Mouse (Mus musculus) heart, embryonic 11.5 days (tissue): ENCODE measurements around the gene Nxpe5. TPM values are rescaled to one million over a fixed set of nuclear protein-coding genes. Genes with fewer than 3 reads are reported as not detected.
A peak's percentile ranks its signal among the peaks of the same experiment; 100 is the strongest.

Source experiments
- ATAC-seq: fragments of 200-750 bp; cut with Nextera tagmentation; replicated peaks from 2 replicates; pipeline ENCODE4 v1.8.0; 2017; ENCODE audit warnings: moderate library complexity; ENCODE audit not compliant: insufficient number of reproducible peaks, low FRiP score, low TSS enrichment
- H3K27ac ChIP-seq: fragments of 300-500 bp; sonication (generic); 2 replicates; pipeline ENCODE4 v1.5.1; 2014; ENCODE audit warnings: mild to moderate bottlenecking, low read depth, low read length
- H3K27me3 ChIP-seq: fragments of 300-500 bp; sonication (generic); 2 replicates; pipeline ENCODE4 v1.6.1; 2014; ENCODE audit warnings: mild to moderate bottlenecking, low read length, mixed read lengths; ENCODE audit not compliant: control insufficient read depth, insufficient read depth
- H3K36me3 ChIP-seq: fragments of 300-500 bp; sonication (generic); 2 replicates; pipeline ENCODE4 v1.6.1; 2014; ENCODE audit warnings: mild to moderate bottlenecking, low read length, moderate library complexity, mixed read lengths; ENCODE audit not compliant: control insufficient read depth, insufficient read depth
- H3K4me1 ChIP-seq: fragments of 300-500 bp; sonication (generic); 2 replicates; pipeline ENCODE4 v1.6.1; 2014; ENCODE audit warnings: low read length; ENCODE audit not compliant: control insufficient read depth, insufficient read depth
- H3K4me2 ChIP-seq: fragments of 300-500 bp; sonication (generic); 2 replicates; pipeline ENCODE4 v1.6.1; 2014; ENCODE audit warnings: mild to moderate bottlenecking, moderate library complexity
- H3K4me3 ChIP-seq: fragments of 300-500 bp; sonication (generic); 2 replicates; pipeline ENCODE4 v1.5.1; 2014; ENCODE audit warnings: low read depth, low read length
- H3K9ac ChIP-seq: fragments of 300-500 bp; sonication (generic); 2 replicates; pipeline ENCODE4 v1.6.1; 2014; ENCODE audit warnings: mild to moderate bottlenecking, low read depth, low read length, moderate library complexity
- H3K9me3 ChIP-seq: fragments of 300-500 bp; sonication (generic); replicated peaks from 2 replicates; pipeline ENCODE4 v1.6.1; 2016; ENCODE audit warnings: low read length; ENCODE audit not compliant: control insufficient read depth
- WGBS: fragments of 180-500 bp; shearing (Covaris S2); extraction: QIAGEN DNeasy Blood & Tissue Kit; methylation state at CpG from one replicate; pipeline ENCODE4 v1.1.7; 2014; ENCODE audit not compliant: insufficient replicate concordance; 5-methylcytosine and 5-hydroxymethylcytosine counted together
- polyA plus RNA-seq: library from polyadenylated mRNA; unstranded; fragments of >200 nt; fragmentation: Nextera tagmentation; extraction: Ambion mirVana; gene quantifications from 2 replicates; pipeline ENCODE4 v1.2.1, GENCODE M21; 2014

The Nxpe5 gene
- polyA plus RNA-seq, 1 experiment from 2014 or later, result not detected

GRCm38 (mm10) chr5:138262582-138263240, 37.0 kb downstream of the Nxpe5 start:
- H3K4me1 ChIP-seq, result peaks cover 44% of the 10 kb centered on the region
- 57% methylated on average over 18 of the region's 18 CpGs for WGBS
- peak overlapping the region; percentile 90 for H3K4me2 ChIP-seq
- H3K9me3 ChIP-seq, result no peaks in the 10 kb centered on the region
- no peak for ATAC-seq
- H3K9ac ChIP-seq, result peak overlapping the region; percentile 83
- H3K27ac ChIP-seq, result no peak overlapping the region
- no peaks in the 10 kb centered on the region for H3K27me3 ChIP-seq
- peaks cover 12% of the 10 kb centered on the region for H3K36me3 ChIP-seq
- peak overlapping the region; percentile 84 for H3K4me3 ChIP-seq

- Histone ChIP-seq H3K4me3 (peak within 1 kb of the TSS; percentile 84), H3K4me2 (peak within 1 kb of the TSS; percentile 90), H3K9ac (peak within 1 kb of the TSS; percentile 83), H3K36me3 (peaks cover 12% of the 10 kb centered on the region), H3K27ac (peak within 1 kb of the TSS; percentile 52), H3K4me1 (peaks cover 38% of the 10 kb centered on the region), H3K9me3 (no peaks in the 10 kb centered on the region), H3K27me3 (no peaks in the 10 kb centered on the region)
- peak; percentile 77 for ATAC-seq
- WGBS, result under 1% methylated on average over 56 of the region's 71 CpGs
Measured at GRCm38 (mm10) chr5:138263260-138264206, 37.8 kb downstream of the Nxpe5 start, which contains the start of gene BC037034. TSS of gene BC037034 (minus strand) at chr5:138264033.

DNA sequence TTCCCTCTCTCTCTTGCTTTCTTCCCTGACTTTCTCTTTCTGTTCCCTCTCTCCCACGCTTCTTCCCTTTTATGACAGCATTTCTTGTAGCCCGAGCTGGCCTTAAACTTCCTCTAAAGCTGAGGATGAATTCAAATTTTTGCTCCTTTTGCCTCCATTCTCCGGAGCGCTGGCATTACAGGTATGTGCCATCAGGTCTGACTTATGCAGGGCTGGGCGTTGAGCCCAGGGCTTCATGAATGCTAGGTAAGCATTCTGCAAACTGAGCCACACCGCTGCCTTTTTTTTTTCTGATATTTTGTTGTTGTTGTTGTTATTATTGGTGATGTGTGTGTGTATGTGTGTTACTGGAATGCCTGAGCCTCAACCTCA, 38.5 kb downstream of the Nxpe5 start:
- Histone ChIP-seq H3K36me3 (peaks cover 12% of the 10 kb centered on the region), H3K27ac (peak overlapping the region; percentile 52; the same call in 1 of the 2 replicates), H3K4me2 (peak overlapping the region; percentile 90), H3K9ac (peak overlapping the region; percentile 83), H3K4me1 (peaks cover 34% of the 10 kb centered on the region), H3K27me3 (no peaks in the 10 kb centered on the region), H3K9me3 (no peaks in the 10 kb centered on the region), H3K4me3 (peak overlapping the region; percentile 84)
- ATAC-seq, result no peak
- 14% methylated on average over 6 of the region's 6 CpGs for WGBS

DNA sequence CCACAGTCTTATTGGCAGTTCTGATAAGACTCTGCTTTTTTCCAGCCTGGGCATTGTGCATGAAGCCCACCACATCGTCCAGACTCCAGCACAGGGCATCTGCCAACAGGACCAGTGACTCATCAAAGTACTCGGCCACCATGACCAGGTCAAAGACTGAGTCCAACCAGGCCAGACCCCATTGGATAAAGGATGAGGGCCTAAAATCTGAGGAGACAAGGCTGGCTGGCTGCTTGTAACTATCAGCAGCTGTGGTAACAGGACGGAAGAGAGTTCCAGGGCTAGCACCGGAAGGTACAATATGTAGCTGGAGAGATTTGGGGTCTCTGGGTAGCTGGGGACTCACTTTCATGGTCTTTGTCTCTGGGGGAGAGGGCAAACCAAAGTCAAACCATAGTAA, 40.0 kb downstream of the Nxpe5 start:
- no peak for ATAC-seq
- no peaks in the 10 kb centered on the region for H3K9me3 ChIP-seq
- no peak overlapping the region for H3K9ac ChIP-seq
- no peak overlapping the region; the same call in 1 of the 2 replicates for H3K4me2 ChIP-seq
- peaks cover 21% of the 10 kb centered on the region for H3K4me1 ChIP-seq
- WGBS, result 95% methylated on average over 4 of the region's 4 CpGs
- no peak overlapping the region for H3K4me3 ChIP-seq
- H3K36me3 ChIP-seq, result peaks cover 7% of the 10 kb centered on the region
- H3K27me3 ChIP-seq, result no peaks in the 10 kb centered on the region
- no peak overlapping the region for H3K27ac ChIP-seq

DNA sequence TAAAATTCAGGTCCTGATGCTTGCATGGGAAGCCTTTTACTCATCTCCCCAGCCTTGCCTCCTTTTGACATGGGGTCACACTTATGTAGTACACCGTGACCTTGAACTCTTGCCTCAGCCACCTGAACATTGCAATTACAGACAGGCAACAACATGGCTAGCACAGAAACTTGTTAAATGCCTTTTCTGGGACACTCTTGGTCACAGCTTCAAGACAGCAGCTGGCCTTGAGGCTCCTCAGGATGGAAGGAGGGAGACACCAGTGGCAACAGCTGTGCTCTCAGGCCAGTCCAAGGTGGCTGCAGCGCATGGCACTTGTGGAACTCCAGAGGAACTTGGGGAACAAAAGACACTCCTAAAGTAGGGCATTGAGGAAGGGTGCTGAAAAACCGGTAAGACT, 41.4 kb downstream of the Nxpe5 start:
- WGBS, result 80% methylated on average over 3 of the region's 3 CpGs
- no peaks in the 10 kb centered on the region for H3K36me3 ChIP-seq
- 0 out of 2 replicates have a peak, but pooled peaks cover 2% of the 10 kb centered on the region for H3K27me3 ChIP-seq
- no peaks in the 10 kb centered on the region for H3K9me3 ChIP-seq
- no peak for ATAC-seq
- no peak overlapping the region for H3K4me2 ChIP-seq
- H3K4me1 ChIP-seq, result peaks cover 16% of the 10 kb centered on the region
- H3K4me3 ChIP-seq, result no peak overlapping the region
- no peak overlapping the region for H3K9ac ChIP-seq
- H3K27ac ChIP-seq, result no peak overlapping the region

DNA sequence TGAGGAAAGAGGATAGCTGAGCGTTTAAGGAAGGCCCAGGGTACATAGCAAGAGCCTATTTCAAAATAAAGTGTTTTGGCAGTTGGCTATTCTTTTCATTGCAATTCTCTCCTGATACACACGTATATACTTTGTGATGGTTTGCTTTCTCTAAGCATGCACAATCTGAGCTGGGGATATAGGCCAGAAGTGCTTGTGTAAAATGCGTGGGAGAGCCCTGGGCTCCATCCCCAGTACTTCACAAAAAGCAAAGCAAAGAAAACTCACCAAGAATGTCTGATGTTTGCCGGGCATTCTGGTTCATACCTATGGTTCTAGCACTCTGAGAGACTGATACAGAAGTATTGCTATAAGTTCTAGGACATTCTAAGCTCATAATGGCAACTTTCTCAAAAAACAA, 43.3 kb downstream of the Nxpe5 start:
- no peak for ATAC-seq
- H3K27ac ChIP-seq, result no peak overlapping the region

DNA sequence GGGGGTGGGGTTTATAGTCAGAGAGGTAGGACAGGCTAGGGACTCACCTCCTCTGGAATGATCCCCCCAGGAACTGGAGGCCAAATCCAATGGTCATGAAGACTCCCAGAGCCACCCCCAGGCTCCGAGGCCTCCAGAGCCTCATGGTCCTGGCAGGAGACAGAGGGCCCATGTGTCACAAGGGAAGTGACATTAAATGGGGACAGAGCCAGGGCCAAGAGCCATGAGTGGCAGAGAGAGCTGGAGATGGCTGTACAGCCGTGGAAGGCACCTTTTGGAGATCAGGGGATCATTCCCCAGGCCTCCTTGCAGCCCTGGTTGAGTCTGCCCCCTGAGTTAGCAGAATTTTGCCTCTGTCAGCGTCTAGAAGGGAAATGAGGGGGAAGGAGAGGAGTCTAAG, 45.5 kb downstream of the Nxpe5 start:
- H3K9ac ChIP-seq, result no peak overlapping the region
- no peaks in the 10 kb centered on the region; the same call in 1 of the 2 replicates for H3K36me3 ChIP-seq
- H3K4me2 ChIP-seq, result no peak overlapping the region
- H3K4me3 ChIP-seq, result no peak overlapping the region
- H3K4me1 ChIP-seq, result peaks cover 3% of the 10 kb centered on the region; the same call in 1 of the 2 replicates
- no peaks in the 10 kb centered on the region for H3K9me3 ChIP-seq
- WGBS, result 67% methylated on average over 3 of the region's 3 CpGs
- H3K27ac ChIP-seq, result no peak overlapping the region
- no peak for ATAC-seq
- peaks cover 9% of the 10 kb centered on the region for H3K27me3 ChIP-seq

More for the DNA sequence above, 43.3 kb downstream of the Nxpe5 start:
- Histone ChIP-seq H3K27me3 (peaks cover 6% of the 10 kb centered on the region), H3K4me3 (no peak overlapping the region), H3K36me3 (no peaks in the 10 kb centered on the region), H3K4me2 (no peak overlapping the region), H3K4me1 (peaks cover 4% of the 10 kb centered on the region; the same call in 1 of the 2 replicates), H3K9ac (no peak overlapping the region), H3K9me3 (no peaks in the 10 kb centered on the region)
- WGBS, result 65% methylated on average over 4 of the region's 4 CpGs

DNA sequence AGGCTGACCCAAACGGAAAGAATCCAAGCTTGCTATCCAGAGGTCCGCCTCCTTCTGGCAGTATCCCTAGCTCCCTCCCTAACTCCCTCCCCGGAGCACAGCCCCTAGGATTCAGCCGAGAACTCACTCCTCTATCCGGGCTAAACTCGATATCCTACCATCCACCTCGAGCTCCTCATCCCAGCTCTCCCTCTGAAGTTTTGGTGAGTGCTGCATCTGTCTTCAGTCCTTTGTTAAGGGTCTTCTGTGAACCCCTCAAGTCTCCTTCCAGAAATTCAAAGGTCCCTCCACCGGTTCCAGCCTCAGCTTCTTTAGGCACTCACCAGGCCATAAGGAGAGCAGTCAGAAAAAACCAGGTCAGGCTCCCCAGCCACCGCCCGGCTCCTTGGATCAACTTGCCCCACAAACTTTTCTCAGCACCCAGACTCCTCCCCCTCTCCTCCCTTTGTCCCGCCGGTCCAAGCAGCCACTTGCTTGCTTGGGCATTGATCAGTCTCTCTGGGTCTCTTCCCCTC, 46.8 kb downstream of the Nxpe5 start, which contains the start of gene Gal3st4:
Gal3st4 (minus strand) TSS at position 432 of the 515 bp plus-strand sequence.
- Histone ChIP-seq H3K4me3 (peak within 1 kb of the TSS; percentile 6; the same call in 1 of the 2 replicates), H3K27ac (no peak within 1 kb of the TSS), H3K4me1 (peaks cover 3% of the 10 kb centered on the region; the same call in 1 of the 2 replicates), H3K9me3 (no peaks in the 10 kb centered on the region), H3K4me2 (peak within 1 kb of the TSS; percentile 55), H3K27me3 (peaks cover 9% of the 10 kb centered on the region), H3K9ac (peak within 1 kb of the TSS; percentile 58; the same call in 1 of the 2 replicates), H3K36me3 (peaks cover 3% of the 10 kb centered on the region; the same call in 1 of the 2 replicates)
- ATAC-seq, result no peak
- WGBS, result 1% methylated on average over 12 of the region's 12 CpGs
